Mouse (Mus musculus) limb, embryonic 14.5 days (tissue): Measurements from ENCODE around the gene Otog. TPM values are rescaled to one million over a fixed set of nuclear protein-coding genes. Genes with fewer than 3 reads are reported as not detected.

Source experiments
- ATAC-seq: fragments of 200-750 bp; cut with Nextera tagmentation; 2 replicates; pipeline ENCODE4 v1.8.0; 2017; ENCODE audit warnings: low read depth, moderate number of reproducible peaks, moderate TSS enrichment; ENCODE audit not compliant: low FRiP score
- DNase-seq: peaks from one replicate; pipeline ENCODE4 v3.0.0-alpha.2; 2015; ENCODE audit warnings: low spot score
- H3K27ac ChIP-seq: fragments of 300-500 bp; sonication (generic); replicated peaks from 2 replicates; pipeline ENCODE4 v1.5.1; 2014; ENCODE audit warnings: low read depth, mild to moderate bottlenecking, low read length, moderate library complexity, mixed read lengths
- H3K27me3 ChIP-seq: fragments of 300-500 bp; sonication (generic); 2 replicates; pipeline ENCODE4 v1.6.1; 2014; ENCODE audit warnings: low read length, mixed read lengths; ENCODE audit not compliant: control insufficient read depth, insufficient read depth
- H3K36me3 ChIP-seq: fragments of 300-500 bp; sonication (generic); 2 replicates; pipeline ENCODE4 v1.6.1; 2014; ENCODE audit warnings: mild to moderate bottlenecking, low read length, moderate library complexity, mixed read lengths; ENCODE audit not compliant: control insufficient read depth, insufficient read depth
- H3K4me1 ChIP-seq: fragments of 300-500 bp; sonication (generic); 2 replicates; pipeline ENCODE4 v1.6.1; 2014; ENCODE audit warnings: antibody characterized with exemption, low read length, mixed read lengths; ENCODE audit not compliant: control insufficient read depth, insufficient read depth
- H3K4me2 ChIP-seq: fragments of 300-500 bp; sonication (generic); replicated peaks from 2 replicates; pipeline ENCODE4 v1.6.1; 2014; ENCODE audit warnings: low read depth, mild to moderate bottlenecking, low read length, moderate library complexity; ENCODE audit not compliant: severe bottlenecking
- H3K4me3 ChIP-seq: fragments of 300-500 bp; sonication (generic); replicated peaks from 2 replicates; pipeline ENCODE4 v1.5.1; 2014; ENCODE audit warnings: low read length
- H3K9ac ChIP-seq: fragments of 300-500 bp; sonication (generic); 2 replicates; pipeline ENCODE4 v1.6.1; 2014; ENCODE audit warnings: mild to moderate bottlenecking, low read depth, low read length, moderate library complexity; ENCODE audit not compliant: severe bottlenecking
- H3K9me3 ChIP-seq: fragments of 300-500 bp; sonication (generic); 2 replicates; pipeline ENCODE4 v1.6.1; 2016; ENCODE audit warnings: low read length; ENCODE audit not compliant: control insufficient read depth
- POLR2A ChIP-seq: fragments of 200-500 bp; IDR thresholded peaks from 2 replicates; pipeline ENCODE4 v1.8.0; 2012; ENCODE audit warnings: inconsistent platforms, mild to moderate bottlenecking, moderate library complexity, borderline replicate concordance; ENCODE audit not compliant: insufficient read depth, insufficient read length; ENCODE audit errors: extremely low read depth
- WGBS: fragments of 180-500 bp; shearing (Covaris S2); extraction: QIAGEN DNeasy Blood & Tissue Kit; methylation state at CpG from one replicate; pipeline ENCODE4 v1.1.7; 2014; 5-methylcytosine and 5-hydroxymethylcytosine counted together
- polyA plus RNA-seq, 2 experiments: library from polyadenylated mRNA; depleted of rRNA in 1 of 2; stranded (reverse) in 1 of 2; unstranded in 1 of 2; fragments of >200 nt; fragmentation: Nextera tagmentation in 1 of 2; extraction: Ambion mirVana in 1 of 2; gene quantifications; 2 replicates each; pipeline versions ENCODE4 v1.2.1 to v1.2.3; 2012 to 2014

Gene Otog
- polyA plus RNA-seq, 2 experiments, result 0.63 to 2.3 TPM

DNA sequence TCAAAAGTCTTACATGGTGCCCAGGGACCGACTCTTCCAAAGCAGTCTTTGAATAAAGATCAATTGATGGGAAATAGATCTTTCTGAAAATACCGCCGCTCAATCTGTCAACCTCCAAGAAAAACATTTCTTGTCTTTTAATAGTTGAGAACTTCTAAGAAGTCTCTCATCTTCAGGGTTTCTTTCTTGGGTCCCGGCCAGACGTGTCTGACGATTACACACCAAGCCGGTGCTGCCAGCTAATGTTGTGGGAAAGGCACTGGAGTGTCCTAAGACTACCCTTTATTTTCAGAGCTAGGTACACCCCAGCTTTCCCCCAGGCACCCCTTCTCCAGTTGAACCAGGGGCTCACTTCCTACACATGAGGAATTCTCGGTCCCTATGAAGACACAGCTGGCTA is 32.7 kb upstream of the Otog start:
- no peaks in the 10 kb centered on the region for H3K4me1 ChIP-seq
- H3K9ac ChIP-seq, result no peak overlapping the region
- 92% methylated on average over 8 of the region's 8 CpGs for WGBS
- no peaks in the 10 kb centered on the region for H3K9me3 ChIP-seq
- H3K4me2 ChIP-seq, result no peak overlapping the region
- H3K27me3 ChIP-seq, result no peaks in the 10 kb centered on the region
- ATAC-seq (no peak), DNase-seq (no peak)
- H3K36me3 ChIP-seq, result no peaks in the 10 kb centered on the region
- no peak overlapping the region for H3K4me3 ChIP-seq
- no peak overlapping the region for H3K27ac ChIP-seq
- TF ChIP-seq POLR2A, result no peak

DNA sequence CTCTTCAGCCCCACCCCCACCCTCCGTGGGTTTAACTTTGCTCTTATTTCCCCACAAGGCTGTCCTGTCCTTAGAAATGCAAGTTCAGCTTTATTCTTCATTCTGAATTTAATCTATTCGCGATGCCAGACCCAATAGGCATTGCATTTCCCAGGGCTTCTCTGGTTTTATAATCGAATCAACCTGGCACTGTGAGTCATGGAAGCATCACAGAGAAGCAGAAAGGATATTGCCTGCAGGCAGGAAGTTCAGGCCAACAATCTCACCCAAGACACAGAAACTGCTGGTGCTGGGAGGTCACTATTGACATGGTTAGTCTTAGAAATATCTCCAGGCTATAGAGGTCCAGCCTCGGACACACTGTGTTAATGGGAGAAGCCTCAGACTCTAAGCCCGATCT is 30.5 kb upstream of the Otog start:
- Histone ChIP-seq H3K4me2 (no peak overlapping the region), H3K27ac (no peak overlapping the region), H3K36me3 (no peaks in the 10 kb centered on the region), H3K9ac (no peak overlapping the region), H3K9me3 (no peaks in the 10 kb centered on the region), H3K4me3 (no peak overlapping the region), H3K4me1 (no peaks in the 10 kb centered on the region), H3K27me3 (no peaks in the 10 kb centered on the region)
- DNase-seq, result no peak
- 79% methylated on average over 6 of the region's 6 CpGs for WGBS
- TF ChIP-seq POLR2A, result no peak
- no peak for ATAC-seq

DNA sequence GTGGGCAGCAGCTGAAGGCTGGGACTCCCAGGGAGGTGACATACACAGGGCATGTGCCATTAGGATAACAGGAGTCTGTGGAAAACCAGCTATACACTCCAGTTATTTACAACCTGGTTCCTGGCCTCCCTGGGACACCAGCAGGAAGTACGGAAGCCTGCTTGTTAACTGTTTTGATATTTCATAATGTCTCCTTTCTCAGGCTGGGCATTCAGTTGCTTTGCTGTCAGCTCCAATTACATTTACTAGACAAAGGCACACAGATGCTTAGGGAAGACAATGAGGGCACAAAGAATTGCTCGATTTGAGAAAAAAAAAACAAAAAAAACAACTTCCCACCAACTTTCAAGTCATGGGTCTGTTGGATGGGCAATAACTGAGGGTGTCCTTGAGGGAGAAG is 24.3 kb upstream of the Otog start:
- Histone ChIP-seq H3K4me3 (no peak overlapping the region), H3K27me3 (no peaks in the 10 kb centered on the region), H3K9me3 (no peaks in the 10 kb centered on the region), H3K9ac (no peak overlapping the region), H3K36me3 (no peaks in the 10 kb centered on the region), H3K27ac (no peak overlapping the region), H3K4me2 (no peak overlapping the region), H3K4me1 (no peaks in the 10 kb centered on the region)
- DNase-seq (no peak), ATAC-seq (no peak)
- no peak for TF ChIP-seq POLR2A
- 54% methylated on average over 2 of the region's 2 CpGs for WGBS

DNA sequence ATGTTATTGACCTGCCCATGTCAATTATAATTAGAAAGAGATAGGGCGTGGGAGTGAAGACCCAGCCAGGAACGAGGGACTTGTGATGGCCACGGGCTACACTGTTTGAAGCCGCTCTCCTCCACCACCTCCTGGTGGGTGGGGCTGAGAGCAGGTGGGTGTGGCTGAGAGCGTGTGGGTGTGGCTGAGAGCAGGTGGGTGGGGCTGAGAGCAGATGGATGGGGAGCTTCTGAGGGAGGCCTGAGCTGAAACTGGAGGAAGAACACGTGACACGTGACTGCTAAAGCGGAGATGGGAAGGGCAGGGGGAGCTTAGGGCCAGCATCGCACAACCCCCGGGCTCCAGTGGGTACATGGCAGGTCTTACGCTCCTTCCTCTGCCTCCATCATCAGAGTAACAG is 22.4 kb upstream of the Otog start:
- Histone ChIP-seq H3K27me3 (no peaks in the 10 kb centered on the region), H3K4me2 (no peak overlapping the region), H3K36me3 (no peaks in the 10 kb centered on the region), H3K4me3 (no peak overlapping the region), H3K9ac (no peak overlapping the region), H3K9me3 (no peaks in the 10 kb centered on the region), H3K4me1 (no peaks in the 10 kb centered on the region), H3K27ac (no peak overlapping the region)
- ATAC-seq (no peak), DNase-seq (no peak)
- no peak for TF ChIP-seq POLR2A
- WGBS, result 9% methylated on average over 11 of the region's 11 CpGs

DNA sequence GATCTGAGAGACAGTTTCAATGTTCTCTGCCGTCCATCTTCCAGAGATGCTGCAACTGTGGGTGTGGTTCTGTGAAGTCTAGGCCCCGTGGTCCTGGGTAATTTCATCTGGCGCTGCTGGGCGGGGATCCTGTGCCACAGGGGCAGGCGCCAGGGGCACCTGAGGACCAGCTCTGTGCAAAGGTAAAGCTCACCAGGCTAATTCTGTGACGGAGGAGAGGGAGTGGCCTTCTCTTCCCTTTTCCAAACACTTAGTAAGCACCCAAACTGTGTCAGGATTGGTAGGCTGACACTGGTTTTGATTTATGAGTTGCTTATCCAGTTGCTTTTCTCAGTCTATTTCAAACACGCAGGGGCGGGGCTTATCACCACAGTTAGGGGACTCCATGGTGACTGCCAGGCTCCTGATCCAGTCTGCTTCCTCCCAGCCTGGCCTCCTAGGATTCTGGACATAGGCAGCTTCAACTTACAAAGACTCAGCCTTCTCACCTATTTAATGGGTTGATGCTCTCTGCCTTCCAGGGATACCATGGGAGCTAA is 20.1 kb upstream of the Otog start:
- 60% methylated on average over 8 of the region's 8 CpGs for WGBS
- no peak for TF ChIP-seq POLR2A
- no peak overlapping the region for H3K4me3 ChIP-seq
- no peak for ATAC-seq
- no peaks in the 10 kb centered on the region for H3K4me1 ChIP-seq
- H3K27me3 ChIP-seq, result no peaks in the 10 kb centered on the region
- no peak overlapping the region for H3K9ac ChIP-seq
- no peak overlapping the region for H3K27ac ChIP-seq
- no peaks in the 10 kb centered on the region for H3K9me3 ChIP-seq
- no peaks in the 10 kb centered on the region for H3K36me3 ChIP-seq
- H3K4me2 ChIP-seq, result no peak overlapping the region
- DNase-seq, result no peak

DNA sequence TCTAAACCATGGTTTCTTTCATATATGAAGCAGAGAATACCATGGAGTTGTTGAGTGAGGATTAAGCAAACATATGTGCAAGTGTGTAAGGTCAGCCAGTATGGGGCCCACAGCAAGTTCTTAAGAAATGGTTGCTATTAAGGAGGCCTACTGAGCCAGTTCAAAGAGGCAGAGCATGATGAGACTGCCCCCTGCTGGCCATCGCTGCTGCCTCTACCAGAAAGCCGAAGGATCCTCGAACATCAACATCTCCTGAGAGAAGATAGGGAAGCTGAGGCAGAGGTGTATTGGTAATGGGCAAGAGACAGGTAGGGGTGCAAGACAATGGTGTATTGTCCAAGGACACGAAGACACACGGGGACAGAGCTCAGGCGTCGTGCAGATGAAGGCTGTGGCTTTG is 14.5 kb upstream of the Otog start:
- no peaks in the 10 kb centered on the region for H3K36me3 ChIP-seq
- H3K9ac ChIP-seq, result no peak overlapping the region
- ATAC-seq (no peak), DNase-seq (peak; percentile 43)
- H3K9me3 ChIP-seq, result no peaks in the 10 kb centered on the region
- no peak overlapping the region for H3K4me3 ChIP-seq
- no peak overlapping the region for H3K4me2 ChIP-seq
- H3K4me1 ChIP-seq, result no peaks in the 10 kb centered on the region
- TF ChIP-seq POLR2A, result no peak
- H3K27me3 ChIP-seq, result no peaks in the 10 kb centered on the region
- 27% methylated on average over 7 of the region's 7 CpGs for WGBS
- H3K27ac ChIP-seq, result no peak overlapping the region
